Mouse (Mus musculus) mouse embryonic stem cell (cell line): ENCODE data around the gene Col6a2.

Source experiments
- in situ Hi-C, 2 experiments: fragments of 300-500 bp; cut with MboI; formaldehyde crosslinking; loops; 1 replicate in 1 of 2; 3 replicates in 1 of 2; pipeline ENCODE4 v1.14.3; 2019 to 2020; ENCODE audit warnings: low sequenced_read_pairs in 2 of 2, low pct_unique_long_range_greater_than_20kb in 1 of 2, mixed read lengths in 1 of 2; ENCODE audit not compliant: unreplicated experiment in 1 of 2

Gene Col6a2

GRCm38 (mm10) chr10:76572151-76572550 lies 51.3 kb downstream of the Col6a2 start:
- in situ Hi-C loops, result no loop called here

GRCm38 (mm10) chr10:76571070-76571469 lies 52.4 kb downstream of the Col6a2 start:
- in situ Hi-C loops, result no loop called here

GRCm38 (mm10) chr10:76569996-76570685 lies 53.3 kb downstream of the Col6a2 start:
- in situ Hi-C loops, result no loop called here

GRCm38 (mm10) chr10:76561972-76562371 lies 61.5 kb downstream of the Col6a2 start, which contains the start of gene Spatc1l:
Spatc1l (plus strand) TSS chr10:76562272.
- in situ Hi-C loops, result no loop called here

GRCm38 (mm10) chr10:76554061-76554460 lies 69.4 kb downstream of the Col6a2 start:
- in situ Hi-C loops, result loop anchor here (5.0 to 10.0 kb wide), 2 partner anchors 178 to 181 kb away; no protein-coding TSS in a partner anchor

- in situ Hi-C loops, result loop anchor here (5.0 to 10.0 kb wide), 2 partner anchors 181 to 183 kb away; no protein-coding TSS in a partner anchor
Measured at GRCm38 (mm10) chr10:76551556-76551955, 71.9 kb downstream of the Col6a2 start.

GRCm38 (mm10) chr10:76550458-76550857 lies 73.0 kb downstream of the Col6a2 start:
- in situ Hi-C loops, result loop anchor here (5.0 to 10.0 kb wide), 2 partner anchors 182 to 184 kb away; no protein-coding TSS in a partner anchor

- in situ Hi-C loops, result no loop called here
Measured at GRCm38 (mm10) chr10:76548218-76548617, 75.2 kb downstream of the Col6a2 start.

- in situ Hi-C loops, result no loop called here
Measured at GRCm38 (mm10) chr10:76546566-76546965, 76.9 kb downstream of the Col6a2 start.
